Mouse (Mus musculus) intestine, embryonic 14.5 days (tissue): ENCODE data around the gene Strada. TPM values are rescaled to one million over a fixed set of nuclear protein-coding genes. Genes with fewer than 3 reads are reported as not detected.

ENCODE experiments used
- ATAC-seq: fragments of 200-750 bp; cut with Nextera tagmentation; replicated peaks from 2 replicates; pipeline ENCODE4 v1.8.0; 2017; ENCODE audit warnings: low read depth, moderate number of reproducible peaks, moderate TSS enrichment, moderate library complexity; ENCODE audit not compliant: low FRiP score, low TSS enrichment
- DNase-seq: peaks from one replicate; pipeline ENCODE4 v3.0.0-alpha.2; 2018; ENCODE audit warnings: low spot score
- H3K27ac ChIP-seq: fragments of 300-500 bp; sonication (generic); 2 replicates; pipeline ENCODE4 v1.5.1; 2014; ENCODE audit warnings: low read depth, mild to moderate bottlenecking, control low read depth
- H3K27me3 ChIP-seq: fragments of 300-500 bp; sonication (generic); replicated peaks from 2 replicates; pipeline ENCODE4 v1.6.1; 2014; ENCODE audit warnings: low read length, control low read depth; ENCODE audit not compliant: control insufficient read depth, insufficient read depth
- H3K36me3 ChIP-seq: fragments of 300-500 bp; sonication (generic); 2 replicates; pipeline ENCODE4 v1.6.1; 2014; ENCODE audit warnings: low read length, control low read depth; ENCODE audit not compliant: control insufficient read depth, insufficient read depth
- H3K4me1 ChIP-seq: fragments of 300-500 bp; sonication (generic); replicated peaks from 2 replicates; pipeline ENCODE4 v1.6.1; 2014; ENCODE audit warnings: low read length, control low read depth, mixed read lengths; ENCODE audit not compliant: control insufficient read depth, insufficient read depth
- H3K4me2 ChIP-seq: fragments of 300-500 bp; sonication (generic); 2 replicates; pipeline ENCODE4 v1.6.1; 2014; ENCODE audit warnings: low read length
- H3K4me3 ChIP-seq: fragments of 300-500 bp; sonication (generic); 2 replicates; pipeline ENCODE4 v1.5.1; 2014; ENCODE audit warnings: low read depth, low read length, control low read depth, mixed read lengths
- H3K9ac ChIP-seq: fragments of 300-500 bp; sonication (generic); 2 replicates; pipeline ENCODE4 v1.6.1; 2014; ENCODE audit warnings: mild to moderate bottlenecking, low read length
- H3K9me3 ChIP-seq: fragments of 300-500 bp; sonication (generic); 2 replicates; pipeline ENCODE4 v1.6.1; 2016; ENCODE audit warnings: low read length, control low read depth; ENCODE audit not compliant: control insufficient read depth
- WGBS: fragments of 180-500 bp; shearing (Covaris S2); extraction: QIAGEN DNeasy Blood & Tissue Kit; methylation state at CpG from one replicate; pipeline ENCODE4 v1.1.7; 2014; 5-methylcytosine and 5-hydroxymethylcytosine counted together
- polyA plus RNA-seq: library from polyadenylated mRNA; unstranded; fragments of >200 nt; fragmentation: Nextera tagmentation; extraction: Ambion mirVana; gene quantifications from 2 replicates; pipeline ENCODE4 v1.2.1, GENCODE M21; 2014

Gene Strada
- polyA plus RNA-seq, 1 experiment from 2014 or later: 20.6 TPM

- H3K9ac ChIP-seq: peak within 1 kb of the TSS; percentile 95
- 31% methylated on average over 22 of the region's 22 CpGs for WGBS
- peak within 1 kb of the TSS; percentile 75 for H3K4me3 ChIP-seq
- no peaks in the 10 kb centered on the region for H3K9me3 ChIP-seq
- peak within 1 kb of the TSS; percentile 96 for H3K27ac ChIP-seq
- DNase-seq: no peak
- H3K27me3 ChIP-seq: no peaks in the 10 kb centered on the region
- ATAC-seq: no peak
- peaks cover 36% of the 10 kb centered on the region for H3K36me3 ChIP-seq
- peaks cover 23% of the 10 kb centered on the region for H3K4me1 ChIP-seq
- peak within 1 kb of the TSS; percentile 85 for H3K4me2 ChIP-seq
Measured at GRCm38 (mm10) chr11:106160841-106161721, 40.9 kb downstream of the Strada start, which contains the start of the genes Gm10840 and Limd2. Gm10840 (plus strand) TSS chr11:106160850. Limd2 (minus strand) TSS chr11:106160860.

DNA sequence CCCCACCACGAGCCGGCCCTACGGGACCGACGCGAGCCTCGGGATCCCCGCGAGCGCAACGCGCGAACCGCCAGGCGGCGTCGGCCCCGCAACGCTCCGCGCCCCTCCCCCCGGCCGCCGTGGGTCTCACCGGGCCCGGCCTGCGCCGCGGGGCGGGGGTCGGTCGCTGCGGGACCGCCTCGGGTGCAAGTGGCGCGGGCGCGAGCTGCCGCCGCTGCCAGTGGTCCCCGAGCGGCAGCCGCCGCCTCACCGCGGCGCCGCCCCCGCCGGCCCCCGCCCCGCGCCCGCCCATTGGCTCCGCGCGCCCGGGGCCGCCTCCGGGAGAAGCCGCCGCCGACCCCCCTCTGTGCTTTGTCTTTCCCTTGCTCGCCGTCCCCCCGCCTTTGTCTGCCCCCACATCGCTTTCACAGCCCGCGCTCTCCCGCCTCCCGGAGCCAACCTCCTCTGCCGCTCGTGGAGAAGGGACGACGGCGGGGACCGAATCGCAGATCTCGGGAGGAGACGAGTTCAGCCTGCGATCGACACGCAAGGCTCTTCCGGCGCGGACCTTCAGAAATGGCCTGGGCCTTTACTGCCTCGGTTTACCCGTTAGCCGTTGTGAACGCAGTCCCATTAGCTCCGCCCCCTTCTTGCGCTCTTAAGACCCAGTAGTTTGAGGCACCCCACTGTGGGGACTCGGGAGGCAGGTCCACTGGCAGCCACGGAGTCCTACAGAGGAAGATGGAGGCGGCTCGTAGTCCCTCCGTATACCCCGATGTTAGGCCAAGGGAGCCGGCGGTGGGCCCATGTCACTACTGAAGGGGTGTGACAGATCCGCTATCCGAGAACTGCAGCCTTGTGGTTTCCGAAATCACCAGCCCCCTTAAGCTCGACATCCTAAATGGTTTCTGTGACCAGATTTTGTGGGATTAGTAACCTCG lies 41.8 kb downstream of the Strada start:
- Histone ChIP-seq H3K36me3 (peaks cover 41% of the 10 kb centered on the region), H3K9me3 (no peaks in the 10 kb centered on the region)

DNA sequence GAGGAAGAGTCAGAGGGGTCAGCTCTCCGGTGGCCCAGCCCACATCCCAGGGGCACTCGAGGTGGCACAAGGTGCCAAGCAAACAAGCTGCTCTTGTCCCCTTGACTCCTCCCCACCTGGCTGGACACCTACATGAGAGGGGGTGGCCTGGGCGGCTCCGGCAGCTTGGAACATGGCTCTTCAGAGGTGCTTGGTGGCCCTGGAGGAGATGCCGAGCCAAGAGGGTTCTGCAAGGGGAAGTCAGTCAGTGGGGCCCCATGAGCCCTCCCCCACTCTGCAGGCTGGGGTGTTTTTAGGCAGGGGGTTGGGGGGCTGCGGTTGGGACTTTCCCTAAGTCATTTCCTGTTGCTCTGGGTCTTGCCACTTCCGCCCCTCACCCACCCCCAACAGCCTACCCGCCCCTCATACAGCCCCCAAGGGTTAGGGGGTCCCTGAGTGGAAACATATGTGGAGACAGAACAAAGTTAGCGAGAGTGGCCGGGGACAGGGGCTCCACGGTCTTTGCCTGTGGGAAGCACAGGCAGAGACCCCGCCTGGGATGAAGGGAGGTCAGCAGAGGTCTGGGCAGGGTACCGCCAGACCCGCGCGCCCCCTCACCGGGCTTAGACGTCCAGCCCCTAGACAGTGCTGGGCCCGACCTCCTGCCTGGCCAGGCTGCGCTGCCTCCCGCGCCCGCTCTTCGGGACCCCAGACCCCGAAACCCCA lies 42.6 kb downstream of the Strada start:
- peak overlapping the region; percentile 95 for H3K9ac ChIP-seq
- no peaks in the 10 kb centered on the region for H3K27me3 ChIP-seq
- peak overlapping the region; percentile 85 for H3K4me2 ChIP-seq
- under 1% methylated on average over 25 of the region's 25 CpGs for WGBS
- no peaks in the 10 kb centered on the region for H3K9me3 ChIP-seq
- peak overlapping the region; percentile 96 for H3K27ac ChIP-seq
- peaks cover 23% of the 10 kb centered on the region for H3K4me1 ChIP-seq
- H3K4me3 ChIP-seq: peak overlapping the region; percentile 75
- DNase-seq: peak; percentile 78
- ATAC-seq: peak; percentile 41
- peaks cover 49% of the 10 kb centered on the region for H3K36me3 ChIP-seq

More for the DNA sequence above, 41.8 kb downstream of the Strada start:
- ATAC-seq (peak; percentile 71), DNase-seq (peak; percentile 91)
- Histone ChIP-seq H3K27me3 (no peaks in the 10 kb centered on the region), H3K27ac (peak overlapping the region; percentile 96), H3K4me3 (peak overlapping the region; percentile 75), H3K4me1 (peaks cover 23% of the 10 kb centered on the region), H3K4me2 (peak overlapping the region; percentile 85), H3K9ac (peak overlapping the region; percentile 95)
- WGBS: under 1% methylated on average over 82 of the region's 106 CpGs

DNA sequence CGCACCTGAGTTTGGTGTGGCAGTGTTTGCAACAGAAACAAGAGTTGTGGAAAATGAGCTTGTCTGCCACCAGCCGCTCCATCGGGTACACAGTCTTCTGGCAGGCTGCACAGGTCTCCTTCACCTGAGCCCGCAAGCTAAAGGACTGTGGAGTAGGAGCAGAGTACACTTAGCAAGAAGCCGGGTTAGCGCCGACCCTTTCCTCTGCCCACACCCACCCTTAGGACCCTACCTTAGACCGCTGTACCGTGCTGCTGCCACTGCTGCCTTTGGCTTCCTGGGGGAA lies 43.1 kb downstream of the Strada start:
- Histone ChIP-seq H3K27me3 (no peaks in the 10 kb centered on the region), H3K9ac (peak overlapping the region; percentile 95), H3K4me3 (peak overlapping the region; percentile 75), H3K9me3 (no peaks in the 10 kb centered on the region), H3K4me2 (peak overlapping the region; percentile 85), H3K27ac (peak overlapping the region; percentile 96), H3K36me3 (peaks cover 50% of the 10 kb centered on the region), H3K4me1 (peaks cover 23% of the 10 kb centered on the region)
- ATAC-seq: peak; percentile 20; the same call in 1 of the 2 replicates
- DNase-seq: peak; percentile 70
- WGBS: 31% methylated on average over 9 of the region's 9 CpGs

- no peaks in the 10 kb centered on the region for H3K9me3 ChIP-seq
- no peak for DNase-seq
- 59% methylated on average over 14 of the region's 14 CpGs for WGBS
- peak overlapping the region; percentile 96; the same call in 1 of the 2 replicates for H3K27ac ChIP-seq
- no peaks in the 10 kb centered on the region for H3K27me3 ChIP-seq
- ATAC-seq: no peak
- H3K36me3 ChIP-seq: peaks cover 50% of the 10 kb centered on the region
- peak overlapping the region; percentile 75; the same call in 1 of the 2 replicates for H3K4me3 ChIP-seq
- H3K4me2 ChIP-seq: peak overlapping the region; percentile 85
- peak overlapping the region; percentile 95 for H3K9ac ChIP-seq
- H3K4me1 ChIP-seq: peaks cover 23% of the 10 kb centered on the region
Measured at GRCm38 (mm10) chr11:106158081-106158929, 43.7 kb downstream of the Strada start.

GRCm38 (mm10) chr11:106157154-106157553 lies 44.8 kb downstream of the Strada start:
- WGBS: 84% methylated on average over 7 of the region's 7 CpGs
- DNase-seq (no peak), ATAC-seq (no peak)
- Histone ChIP-seq H3K4me3 (no peak overlapping the region), H3K9me3 (no peaks in the 10 kb centered on the region), H3K27ac (no peak overlapping the region), H3K36me3 (peaks cover 59% of the 10 kb centered on the region), H3K4me1 (peaks cover 23% of the 10 kb centered on the region), H3K9ac (no peak overlapping the region), H3K4me2 (no peak overlapping the region), H3K27me3 (no peaks in the 10 kb centered on the region)

DNA sequence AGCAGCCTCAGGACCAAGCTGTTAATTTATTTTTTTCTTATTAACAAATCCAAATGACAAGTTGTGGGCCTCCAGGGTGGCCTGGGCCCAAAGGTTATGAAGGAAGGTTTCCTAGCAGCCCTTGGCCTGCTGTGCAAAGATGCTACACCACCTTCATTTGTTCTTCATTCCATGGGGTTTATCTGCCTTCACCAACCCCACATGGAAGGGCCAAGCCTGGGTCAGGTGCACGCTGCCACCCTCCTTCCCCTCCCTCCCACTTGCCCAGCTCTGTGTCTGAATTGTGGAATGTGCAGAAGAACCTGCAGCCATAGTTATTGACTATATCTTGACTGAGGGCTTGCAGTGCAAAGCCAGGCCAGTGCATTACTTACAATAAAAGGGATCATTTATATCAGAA lies 45.7 kb downstream of the Strada start:
- Histone ChIP-seq H3K4me1 (peaks cover 18% of the 10 kb centered on the region), H3K27ac (no peak overlapping the region), H3K36me3 (peaks cover 66% of the 10 kb centered on the region), H3K9ac (no peak overlapping the region), H3K9me3 (no peaks in the 10 kb centered on the region), H3K4me2 (no peak overlapping the region), H3K4me3 (no peak overlapping the region), H3K27me3 (no peaks in the 10 kb centered on the region)
- no peak for ATAC-seq
- 65% methylated on average over 1 of the region's 1 CpGs for WGBS
- no peak for DNase-seq
